Mouse (Mus musculus) stomach, postnatal 0 days (tissue): ENCODE measurements around the gene BC029722. TPM values are rescaled to one million over a fixed set of nuclear protein-coding genes. Genes with fewer than 3 reads are reported as not detected.

ENCODE experiments used
- ATAC-seq: fragments of 200-750 bp; cut with Nextera tagmentation; 2 replicates; pipeline ENCODE4 v1.8.0; 2017; ENCODE audit not compliant: low FRiP score, low TSS enrichment
- DNase-seq: peaks from one replicate; pipeline ENCODE4 v3.0.0-alpha.2; 2016; ENCODE audit warnings: low spot score
- H3K27ac ChIP-seq: fragments of 300-500 bp; sonication (generic); replicated peaks from 2 replicates; pipeline ENCODE4 v1.5.1; 2014; ENCODE audit warnings: mild to moderate bottlenecking, control low read depth
- H3K27me3 ChIP-seq: fragments of 300-500 bp; sonication (generic); 2 replicates; pipeline ENCODE4 v1.6.1; 2014; ENCODE audit warnings: low read length; ENCODE audit not compliant: control insufficient read depth, insufficient read depth
- H3K36me3 ChIP-seq: fragments of 300-500 bp; sonication (generic); 2 replicates; pipeline ENCODE4 v1.6.1; 2014; ENCODE audit warnings: low read length, mixed read lengths; ENCODE audit not compliant: control insufficient read depth, insufficient read depth
- H3K4me1 ChIP-seq: fragments of 300-500 bp; sonication (generic); replicated peaks from 2 replicates; pipeline ENCODE4 v1.6.1; 2014; ENCODE audit warnings: antibody characterized with exemption; ENCODE audit not compliant: control insufficient read depth, insufficient read depth
- H3K4me2 ChIP-seq: fragments of 300-500 bp; sonication (generic); replicated peaks from 2 replicates; pipeline ENCODE4 v1.6.1; 2014; ENCODE audit warnings: low read depth, mild to moderate bottlenecking, control low read depth, moderate library complexity
- H3K4me3 ChIP-seq: fragments of 300-500 bp; sonication (generic); 2 replicates; pipeline ENCODE4 v1.5.1; 2014; ENCODE audit warnings: low read depth, low read length, control low read depth
- H3K9ac ChIP-seq: fragments of 300-500 bp; sonication (generic); 2 replicates; pipeline ENCODE4 v1.6.1; 2014; ENCODE audit warnings: mild to moderate bottlenecking, low read length, control low read depth, mixed read lengths
- H3K9me3 ChIP-seq: fragments of 300-500 bp; sonication (generic); 2 replicates; pipeline ENCODE4 v1.6.1; 2016; ENCODE audit warnings: low read length; ENCODE audit not compliant: control insufficient read depth
- CTCF ChIP-seq: IDR thresholded peaks from 2 replicates; pipeline ENCODE4 v1.5.1; 2016; ENCODE audit warnings: antibody characterized with exemption, low read depth, mild to moderate bottlenecking, moderate library complexity
- EP300 ChIP-seq: optimal IDR thresholded peaks from 2 replicates; pipeline ENCODE3; 2016; ENCODE audit warnings: antibody characterized with exemption
- WGBS: fragments of 180-500 bp; shearing (Covaris S2); extraction: QIAGEN DNeasy Blood & Tissue Kit; methylation state at CpG from one replicate; pipeline ENCODE4 v1.1.7; 2014; 5-methylcytosine and 5-hydroxymethylcytosine counted together
- polyA plus RNA-seq: library from polyadenylated mRNA; unstranded; fragments of >200 nt; fragmentation: Nextera tagmentation; extraction: Ambion mirVana; gene quantifications from 2 replicates; pipeline ENCODE4 v1.2.1, GENCODE M21; 2015

The BC029722 gene
- 26.8 and 29.8 TPM in 2 replicates for polyA plus RNA-seq

GRCm38 (mm10) chr2:155819392-155819448 is at the start of gene BC029722:
Gene BC029722, minus strand, starts transcription at chr2:155819426.
- Histone ChIP-seq H3K4me3 (peak within 1 kb of the TSS; percentile 82), H3K36me3 (peaks cover 11% of the 10 kb centered on the region), H3K4me1 (peaks cover 7% of the 10 kb centered on the region; the same call in 1 of the 2 replicates), H3K4me2 (peak within 1 kb of the TSS; percentile 91), H3K9me3 (no peaks in the 10 kb centered on the region), H3K27me3 (no peaks in the 10 kb centered on the region), H3K27ac (peak within 1 kb of the TSS; percentile 96), H3K9ac (peak within 1 kb of the TSS; percentile 92)
- TF ChIP-seq CTCF (no peak), EP300 (no peak)
- no peak for ATAC-seq
- no peak for DNase-seq

GRCm38 (mm10) chr2:155868320-155868719 is 49.1 kb upstream of the BC029722 start:
- Histone ChIP-seq H3K4me1 (0 out of 2 replicates have a peak, but pooled peaks cover 2% of the 10 kb centered on the region), H3K9ac (no peak overlapping the region), H3K4me3 (no peak overlapping the region), H3K27ac (no peak overlapping the region), H3K4me2 (no peak overlapping the region), H3K36me3 (0 out of 2 replicates have a peak, but pooled peaks cover 4% of the 10 kb centered on the region), H3K9me3 (no peaks in the 10 kb centered on the region), H3K27me3 (no peaks in the 10 kb centered on the region)
- WGBS = 98% methylated on average over 8 of the region's 8 CpGs
- TF ChIP-seq EP300 (no peak), CTCF (no peak)
- DNase-seq = no peak
- no peak for ATAC-seq

- DNase-seq = no peak
- WGBS = 47% methylated on average over 11 of the region's 11 CpGs
- TF ChIP-seq EP300 (no peak), CTCF (no peak)
- Histone ChIP-seq H3K27me3 (no peaks in the 10 kb centered on the region), H3K4me2 (no peak overlapping the region), H3K36me3 (no peaks in the 10 kb centered on the region), H3K27ac (no peak overlapping the region), H3K9me3 (no peaks in the 10 kb centered on the region), H3K9ac (no peak overlapping the region), H3K4me1 (no peaks in the 10 kb centered on the region), H3K4me3 (no peak overlapping the region)
- ATAC-seq = 0 out of 2 replicates have a peak, but pooled peaks have one; percentile 12
Observed at GRCm38 (mm10) chr2:155863301-155863867, 44.2 kb upstream of the BC029722 start.

- no peaks in the 10 kb centered on the region for H3K9me3 ChIP-seq
- H3K27me3 ChIP-seq = no peaks in the 10 kb centered on the region
- DNase-seq (no peak), ATAC-seq (peak; percentile 75; the same call in 1 of the 2 replicates)
- H3K4me2 ChIP-seq = no peak overlapping the region
- H3K9ac ChIP-seq = no peak overlapping the region
- H3K4me1 ChIP-seq = no peaks in the 10 kb centered on the region
- no peak overlapping the region for H3K4me3 ChIP-seq
- no peaks in the 10 kb centered on the region for H3K36me3 ChIP-seq
- TF ChIP-seq CTCF = no peak
- TF ChIP-seq EP300 = no peak
- WGBS = 53% methylated on average over 13 of the region's 13 CpGs
- no peak overlapping the region for H3K27ac ChIP-seq
Observed at GRCm38 (mm10) chr2:155862573-155863300, 43.5 kb upstream of the BC029722 start.

- Histone ChIP-seq H3K4me1 (no peaks in the 10 kb centered on the region), H3K9ac (no peak overlapping the region), H3K4me2 (no peak overlapping the region), H3K27me3 (no peaks in the 10 kb centered on the region), H3K27ac (no peak overlapping the region), H3K4me3 (no peak overlapping the region), H3K36me3 (peaks cover 3% of the 10 kb centered on the region; the same call in 1 of the 2 replicates), H3K9me3 (no peaks in the 10 kb centered on the region)
- TF ChIP-seq EP300 (no peak), CTCF (no peak)
- DNase-seq (no peak), ATAC-seq (no peak)
- WGBS = 85% methylated on average over 6 of the region's 6 CpGs
Observed at GRCm38 (mm10) chr2:155861581-155861980, 42.4 kb upstream of the BC029722 start.

GRCm38 (mm10) chr2:155860102-155860501 is 40.9 kb upstream of the BC029722 start:
- Histone ChIP-seq H3K9ac (no peak overlapping the region), H3K9me3 (no peaks in the 10 kb centered on the region), H3K4me1 (no peaks in the 10 kb centered on the region), H3K27me3 (no peaks in the 10 kb centered on the region), H3K4me3 (no peak overlapping the region), H3K36me3 (peaks cover 3% of the 10 kb centered on the region; the same call in 1 of the 2 replicates), H3K4me2 (no peak overlapping the region), H3K27ac (no peak overlapping the region)
- ATAC-seq = no peak
- TF ChIP-seq CTCF = no peak
- TF ChIP-seq EP300 = no peak
- DNase-seq = no peak
- WGBS = 78% methylated on average over 7 of the region's 7 CpGs
